Mouse (Mus musculus): Measurements from ENCODE around the gene Gm11213.

Gene Gm11213

GRCm38 (mm10) chr4:63580078-63580477 lies 25.0 kb downstream of the Gm11213 start:
- no peak for DNase-seq (ENCODE audit: inconsistent ontology term)

GRCm38 (mm10) chr4:63579649-63580048 lies 25.4 kb downstream of the Gm11213 start:
- DNase-seq (ENCODE audit: inconsistent ontology term) = no peak

- DNase-seq (ENCODE audit: inconsistent ontology term) = no peak
Observed at GRCm38 (mm10) chr4:63572621-63573020, 32.4 kb downstream of the Gm11213 start.

- DNase-seq (ENCODE audit: inconsistent ontology term) = peak; percentile 25
Observed at GRCm38 (mm10) chr4:63570208-63570781, 34.8 kb downstream of the Gm11213 start.

GRCm38 (mm10) chr4:63569322-63569721 lies 35.7 kb downstream of the Gm11213 start:
- DNase-seq (ENCODE audit: inconsistent ontology term) = no peak

- DNase-seq (ENCODE audit: inconsistent ontology term) = no peak
Observed at GRCm38 (mm10) chr4:63567712-63568390, 37.2 kb downstream of the Gm11213 start.

- no peak for DNase-seq (ENCODE audit: inconsistent ontology term)
Observed at GRCm38 (mm10) chr4:63562742-63563141, 42.3 kb downstream of the Gm11213 start.

- DNase-seq (ENCODE audit: inconsistent ontology term) = no peak
Observed at GRCm38 (mm10) chr4:63561861-63562675, 43.0 kb downstream of the Gm11213 start.

GRCm38 (mm10) chr4:63560079-63560478 lies 45.0 kb downstream of the Gm11213 start:
- DNase-seq (ENCODE audit: inconsistent ontology term) = no peak

- DNase-seq (ENCODE audit: inconsistent ontology term) = no peak
Observed at GRCm38 (mm10) chr4:63559127-63559697, 45.8 kb downstream of the Gm11213 start.

- peak; percentile 81 for DNase-seq (ENCODE audit: inconsistent ontology term)
Observed at GRCm38 (mm10) chr4:63558407-63559081, 46.5 kb downstream of the Gm11213 start, which contains the start of gene Tmem268. Tmem268 (plus strand) TSS chr4:63558781.

- DNase-seq (ENCODE audit: inconsistent ontology term) = no peak
Observed at GRCm38 (mm10) chr4:63557124-63558059, 47.7 kb downstream of the Gm11213 start.

- DNase-seq (ENCODE audit: inconsistent ontology term) = no peak
Observed at GRCm38 (mm10) chr4:63556665-63557064, 48.4 kb downstream of the Gm11213 start.

- no peak for DNase-seq (ENCODE audit: inconsistent ontology term)
Observed at GRCm38 (mm10) chr4:63555111-63555510, 50.0 kb downstream of the Gm11213 start.

GRCm38 (mm10) chr4:63554616-63555015 lies 50.4 kb downstream of the Gm11213 start:
- no peak for DNase-seq (ENCODE audit: inconsistent ontology term)

- DNase-seq (ENCODE audit: inconsistent ontology term) = no peak
Observed at GRCm38 (mm10) chr4:63553789-63554576, 51.1 kb downstream of the Gm11213 start.

GRCm38 (mm10) chr4:63552865-63553264 lies 52.2 kb downstream of the Gm11213 start:
- DNase-seq (ENCODE audit: inconsistent ontology term) = no peak

- DNase-seq (ENCODE audit: inconsistent ontology term) = no peak
Observed at GRCm38 (mm10) chr4:63550908-63551307, 54.2 kb downstream of the Gm11213 start.

- no peak for DNase-seq (ENCODE audit: inconsistent ontology term)
Observed at GRCm38 (mm10) chr4:63548491-63548890, 56.6 kb downstream of the Gm11213 start.

GRCm38 (mm10) chr4:63547799-63548198 lies 57.3 kb downstream of the Gm11213 start:
- DNase-seq (ENCODE audit: inconsistent ontology term) = no peak
